Mouse (Mus musculus): ENCODE results near the gene Calr4. TPM values are rescaled to one million over a fixed set of nuclear protein-coding genes. Genes with fewer than 3 reads are reported as not detected.
A peak's percentile ranks its signal among the peaks of the same experiment; 100 is the strongest.

Gene Calr4
- 0.46 and 0.57 TPM in 2 replicates for polyA plus RNA-seq (2012; rRNA removed)

DNA sequence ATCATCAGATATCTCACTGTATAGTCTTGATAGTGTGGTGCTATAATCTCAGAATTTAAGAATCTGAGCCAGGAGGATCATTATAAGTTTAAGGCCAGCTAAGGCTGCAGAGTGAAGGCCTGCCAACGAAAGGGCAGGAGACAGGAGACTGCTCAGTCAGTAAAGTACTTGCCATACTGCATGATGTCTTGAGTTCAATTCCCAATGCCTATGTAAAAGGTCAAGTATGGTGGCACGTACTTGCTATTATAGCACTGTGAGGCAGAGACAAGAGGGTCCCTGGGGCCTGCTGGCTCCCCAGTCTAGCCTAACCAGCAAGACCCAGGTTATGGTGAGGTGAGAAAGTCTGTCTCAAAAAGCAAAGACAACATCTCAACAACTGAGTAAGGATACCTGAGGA lies at the start of gene Calr4:
TSS of gene Calr4 (plus strand) at position 301 of the 400 bp plus-strand sequence.
- no peaks in the 10 kb centered on the region for H3K4me1 ChIP-seq (ENCODE audit: control insufficient read depth, insufficient read depth, low read length)
- H3K27ac ChIP-seq (ENCODE audit: insufficient read depth, low read length) = no peak within 1 kb of the TSS
- H3K4me3 ChIP-seq (ENCODE audit: insufficient read depth, low read length) = no peak within 1 kb of the TSS
- TF ChIP-seq CTCF (IDR thresholded peaks at IDR 0.05; ENCODE audit: extremely low read depth, insufficient read depth, low read length) (no peak), POLR2A (IDR thresholded peaks at IDR 0.05; ENCODE audit: extremely low read depth, insufficient read depth, low read length) (no peak)

DNA sequence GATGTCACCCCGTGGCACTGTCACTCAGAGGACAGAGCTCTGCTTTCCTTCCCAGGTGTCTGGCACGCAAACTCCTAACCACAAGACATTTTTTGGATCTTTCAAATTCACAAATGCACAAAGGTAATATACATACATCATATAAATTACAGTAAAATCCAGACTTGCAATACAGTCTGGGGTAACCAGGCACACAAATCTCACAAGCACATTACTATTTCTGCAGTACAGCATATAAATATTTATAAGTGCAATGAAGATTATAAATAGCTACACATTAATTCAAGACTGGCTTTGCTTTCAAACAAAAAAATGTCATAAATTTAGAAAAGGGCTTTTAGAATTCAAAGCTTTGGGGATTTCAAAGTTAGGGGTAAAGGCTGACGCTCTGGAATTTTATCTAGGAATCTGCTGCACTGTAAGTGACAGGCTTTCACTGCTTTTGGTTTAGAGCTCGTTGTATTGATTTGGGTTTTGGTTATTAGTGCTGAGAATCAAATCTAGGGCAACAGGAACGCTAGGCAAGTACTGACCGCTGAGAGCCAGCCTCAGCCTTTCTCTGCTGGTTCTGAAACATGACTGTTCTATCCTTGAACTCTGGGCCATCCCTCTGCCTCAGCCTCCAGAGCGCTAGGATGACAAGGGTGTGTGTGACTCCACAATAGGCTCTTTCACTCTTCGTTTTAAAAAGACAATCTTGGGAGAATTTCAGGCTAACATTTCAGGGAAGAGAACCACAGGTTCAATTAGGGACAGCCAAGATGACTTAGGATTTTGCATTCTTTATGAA lies 48.5 kb upstream of the Calr4 start:
- Histone ChIP-seq H3K27ac (ENCODE audit: insufficient read depth, low read length) (no peak overlapping the region), H3K4me1 (ENCODE audit: control insufficient read depth, insufficient read depth, low read length) (0 out of 2 replicates have a peak, but pooled peaks cover 1% of the 10 kb centered on the region), H3K4me3 (ENCODE audit: insufficient read depth, low read length) (no peak overlapping the region)
- TF ChIP-seq CTCF (IDR thresholded peaks at IDR 0.05; ENCODE audit: extremely low read depth, insufficient read depth, low read length) (no peak), POLR2A (IDR thresholded peaks at IDR 0.05; ENCODE audit: extremely low read depth, insufficient read depth, low read length) (no peak)

DNA sequence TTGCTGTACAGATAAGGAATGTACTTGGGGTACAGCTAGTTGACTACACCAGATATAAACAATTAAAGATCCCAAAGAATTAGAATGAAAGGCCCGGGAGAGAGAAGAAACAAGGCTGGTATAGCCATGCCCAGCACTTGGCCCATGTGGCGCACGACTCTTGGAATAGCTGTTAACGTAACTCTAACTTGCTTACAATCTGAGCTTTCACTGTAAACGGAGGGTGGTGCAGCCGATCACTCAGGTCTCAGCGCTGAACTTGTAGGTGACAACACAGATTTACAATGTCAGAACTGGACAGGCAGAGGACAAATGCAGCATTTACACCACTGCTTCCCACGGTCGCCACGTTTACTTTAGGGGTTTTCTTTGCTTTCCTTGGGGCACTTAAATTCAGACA lies 42.7 kb upstream of the Calr4 start:
- TF ChIP-seq CTCF (IDR thresholded peaks at IDR 0.05; ENCODE audit: extremely low read depth, insufficient read depth, low read length) (no peak), POLR2A (IDR thresholded peaks at IDR 0.05; ENCODE audit: extremely low read depth, insufficient read depth, low read length) (no peak)
- Histone ChIP-seq H3K27ac (ENCODE audit: insufficient read depth, low read length) (no peak overlapping the region), H3K4me1 (ENCODE audit: control insufficient read depth, insufficient read depth, low read length) (no peaks in the 10 kb centered on the region), H3K4me3 (ENCODE audit: insufficient read depth, low read length) (no peak overlapping the region)

DNA sequence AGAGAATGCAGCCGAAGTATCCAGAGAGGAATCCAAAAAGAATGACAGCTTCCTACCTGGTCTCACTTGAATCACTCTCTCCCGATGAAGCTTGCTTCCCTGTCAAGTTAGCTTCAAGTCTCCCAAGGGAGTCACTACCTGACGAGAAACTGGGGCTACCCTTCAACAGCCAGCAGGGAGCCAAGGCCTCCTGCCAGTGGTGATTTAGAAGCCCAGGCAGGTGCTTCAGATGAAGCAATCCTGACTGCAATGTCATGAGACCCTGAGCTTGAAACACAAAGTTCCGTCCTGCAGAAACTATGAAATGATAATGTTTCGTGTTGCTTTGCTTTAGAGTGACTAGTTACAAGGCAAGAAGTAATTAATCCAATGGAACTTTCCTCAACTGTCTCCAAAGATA lies 40.4 kb upstream of the Calr4 start:
- H3K4me3 ChIP-seq (ENCODE audit: insufficient read depth, low read length) = no peak overlapping the region
- no peaks in the 10 kb centered on the region; the same call in 1 of the 2 replicates for H3K4me1 ChIP-seq (ENCODE audit: control insufficient read depth, insufficient read depth, low read length)
- no peak for TF ChIP-seq CTCF (IDR thresholded peaks at IDR 0.05; ENCODE audit: extremely low read depth, insufficient read depth, low read length)
- TF ChIP-seq POLR2A (IDR thresholded peaks at IDR 0.05; ENCODE audit: extremely low read depth, insufficient read depth, low read length) = no peak
- no peak overlapping the region for H3K27ac ChIP-seq (ENCODE audit: insufficient read depth, low read length)

GRCm38 (mm10) chr4:109195900-109196629 lies 38.2 kb upstream of the Calr4 start:
- no peak for TF ChIP-seq CTCF (IDR thresholded peaks at IDR 0.05; ENCODE audit: extremely low read depth, insufficient read depth, low read length)
- no peak for TF ChIP-seq POLR2A (IDR thresholded peaks at IDR 0.05; ENCODE audit: extremely low read depth, insufficient read depth, low read length)
- Histone ChIP-seq H3K4me3 (ENCODE audit: insufficient read depth, low read length) (no peak overlapping the region), H3K4me1 (ENCODE audit: control insufficient read depth, insufficient read depth, low read length) (no peaks in the 10 kb centered on the region; the same call in 1 of the 2 replicates), H3K27ac (ENCODE audit: insufficient read depth, low read length) (no peak overlapping the region)

- no peak for TF ChIP-seq POLR2A (IDR thresholded peaks at IDR 0.05; ENCODE audit: extremely low read depth, insufficient read depth, low read length)
- no peak overlapping the region for H3K4me3 ChIP-seq (ENCODE audit: insufficient read depth, low read length)
Measured at GRCm38 (mm10) chr4:109199069-109199468, 35.2 kb upstream of the Calr4 start.

DNA sequence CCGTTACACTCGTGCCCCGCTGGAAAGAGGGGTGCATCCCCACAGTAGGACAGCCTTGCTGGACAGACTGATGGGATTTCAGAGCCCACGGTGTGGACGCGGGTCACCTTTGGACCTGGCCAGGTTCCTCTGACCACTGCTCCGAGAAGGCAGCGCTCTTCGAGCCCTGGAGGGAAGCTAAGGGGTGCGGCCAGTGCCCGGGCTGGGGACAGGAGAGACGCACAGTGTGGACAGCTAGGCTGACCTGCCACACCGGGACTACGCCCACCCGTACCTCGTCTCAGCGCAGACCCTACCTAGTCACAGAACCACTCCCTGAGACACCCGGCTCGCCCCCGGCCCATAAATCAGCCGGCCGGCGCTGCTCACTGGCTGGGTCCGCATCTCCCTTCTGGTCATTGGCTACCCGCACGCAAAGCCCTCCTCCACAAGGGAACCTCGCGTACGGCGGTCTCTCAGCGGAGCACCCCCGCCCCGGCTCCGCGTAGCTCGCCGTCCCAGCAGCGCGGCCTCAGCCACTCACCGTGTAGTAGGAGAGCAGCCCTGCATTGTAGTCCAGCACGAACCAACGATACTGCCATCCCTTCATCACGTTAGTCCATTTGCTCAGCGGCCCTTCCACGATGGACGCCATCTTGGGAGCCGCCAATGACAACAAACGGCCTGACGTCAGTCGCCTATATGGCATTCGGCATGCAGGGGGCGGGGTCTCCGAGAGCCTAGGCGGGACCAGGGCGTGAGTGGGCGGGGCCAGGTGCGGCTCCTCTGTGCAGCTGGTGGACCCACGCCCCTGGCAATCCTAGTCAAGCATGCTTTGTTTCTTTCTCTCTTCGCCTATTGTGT lies 32.5 kb upstream of the Calr4 start, which contains the start of gene Osbpl9:
TSS of gene Osbpl9 (minus strand) at position 691 of the 843 bp plus-strand sequence.
- no peaks in the 10 kb centered on the region; the same call in 1 of the 2 replicates for H3K4me1 ChIP-seq (ENCODE audit: control insufficient read depth, insufficient read depth, low read length)
- peak within 1 kb of the TSS; percentile 40; the same call in 1 of the 2 replicates for H3K27ac ChIP-seq (ENCODE audit: insufficient read depth, low read length)
- TF ChIP-seq POLR2A (IDR thresholded peaks at IDR 0.05; ENCODE audit: extremely low read depth, insufficient read depth, low read length) = peak; percentile 88
- no peak for TF ChIP-seq CTCF (IDR thresholded peaks at IDR 0.05; ENCODE audit: extremely low read depth, insufficient read depth, low read length)
- peak within 1 kb of the TSS; percentile 53 for H3K4me3 ChIP-seq (ENCODE audit: insufficient read depth, low read length)

More at GRCm38 (mm10) chr4:109199069-109199468, 35.2 kb upstream of the Calr4 start:
- Histone ChIP-seq H3K4me1 (ENCODE audit: control insufficient read depth, insufficient read depth, low read length) (no peaks in the 10 kb centered on the region; the same call in 1 of the 2 replicates), H3K27ac (ENCODE audit: insufficient read depth, low read length) (no peak overlapping the region)

DNA sequence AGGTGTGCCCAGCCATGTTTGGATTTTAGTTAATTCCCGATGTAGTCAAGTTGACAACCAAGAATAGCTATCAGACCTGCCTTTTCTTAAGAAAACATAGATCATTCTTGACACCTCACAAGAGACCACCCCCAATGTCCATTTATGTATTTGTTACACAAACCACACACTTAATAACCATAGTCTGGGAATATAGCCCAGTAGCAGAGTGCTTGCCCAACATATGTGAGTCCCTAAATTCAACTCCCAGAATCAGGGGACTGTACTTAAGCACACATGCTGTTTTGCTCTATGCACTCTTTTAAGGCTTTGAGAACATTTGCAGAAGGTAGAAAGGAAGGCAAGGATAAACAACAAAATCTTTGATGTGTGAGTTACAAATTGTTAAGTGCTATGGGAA lies 30.4 kb upstream of the Calr4 start:
- no peak overlapping the region for H3K27ac ChIP-seq (ENCODE audit: insufficient read depth, low read length)
- TF ChIP-seq POLR2A (IDR thresholded peaks at IDR 0.05; ENCODE audit: extremely low read depth, insufficient read depth, low read length) (no peak), CTCF (IDR thresholded peaks at IDR 0.05; ENCODE audit: extremely low read depth, insufficient read depth, low read length) (no peak)
- no peaks in the 10 kb centered on the region; the same call in 1 of the 2 replicates for H3K4me1 ChIP-seq (ENCODE audit: control insufficient read depth, insufficient read depth, low read length)
- H3K4me3 ChIP-seq (ENCODE audit: insufficient read depth, low read length) = no peak overlapping the region

DNA sequence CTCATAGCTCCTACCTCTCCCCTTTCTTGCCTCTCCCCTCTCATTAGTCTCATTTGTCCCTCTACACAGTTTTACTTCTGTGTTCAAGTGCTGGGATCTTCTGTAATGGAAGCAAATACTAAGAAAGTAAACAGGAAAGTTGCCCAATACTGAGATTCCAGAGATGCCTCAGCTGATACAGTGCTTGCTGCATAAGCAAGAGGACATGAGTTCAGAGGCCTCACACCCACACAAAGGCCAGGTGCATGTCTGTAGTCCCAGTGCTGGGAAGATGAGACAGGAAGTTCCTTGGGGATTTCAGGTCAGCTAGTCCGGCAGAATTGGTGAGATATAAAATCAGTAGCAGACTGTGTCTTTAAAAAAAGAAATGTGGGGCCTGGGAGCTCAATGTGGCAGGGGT lies 29.9 kb upstream of the Calr4 start:
- Histone ChIP-seq H3K4me1 (ENCODE audit: control insufficient read depth, insufficient read depth, low read length) (no peaks in the 10 kb centered on the region), H3K27ac (ENCODE audit: insufficient read depth, low read length) (no peak overlapping the region), H3K4me3 (ENCODE audit: insufficient read depth, low read length) (no peak overlapping the region)
- no peak for TF ChIP-seq POLR2A (IDR thresholded peaks at IDR 0.05; ENCODE audit: extremely low read depth, insufficient read depth, low read length)
- TF ChIP-seq CTCF (IDR thresholded peaks at IDR 0.05; ENCODE audit: extremely low read depth, insufficient read depth, low read length) = no peak

Data from cortical plate, adult 2 months (tissue).